Mouse (Mus musculus): Measurements from ENCODE around the gene Ccdc60.

Ccdc60 gene

GRCm38 (mm10) chr5:116271511-116272227 lies 17.1 kb downstream of the Ccdc60 start:
- DNase-seq (ENCODE audit: low spot score in 2 of 2) = no peak

GRCm38 (mm10) chr5:116269212-116270145 lies 19.3 kb downstream of the Ccdc60 start:
- DNase-seq (ENCODE audit: low spot score in 2 of 2) = no peak

GRCm38 (mm10) chr5:116262689-116263088 lies 26.1 kb downstream of the Ccdc60 start:
- no peak for DNase-seq (ENCODE audit: low spot score in 2 of 2)

- no peak for DNase-seq (ENCODE audit: low spot score in 2 of 2)
Measured at GRCm38 (mm10) chr5:116261944-116262343, 26.8 kb downstream of the Ccdc60 start.

- no peak for DNase-seq (ENCODE audit: low spot score in 2 of 2)
Measured at GRCm38 (mm10) chr5:116260356-116260755, 28.4 kb downstream of the Ccdc60 start.

- no peak for DNase-seq (ENCODE audit: low spot score in 2 of 2)
Measured at GRCm38 (mm10) chr5:116258321-116258860, 30.4 kb downstream of the Ccdc60 start.

- no peak for DNase-seq (ENCODE audit: low spot score in 2 of 2)
Measured at GRCm38 (mm10) chr5:116253914-116254313, 34.9 kb downstream of the Ccdc60 start.

GRCm38 (mm10) chr5:116252186-116252585 lies 36.6 kb downstream of the Ccdc60 start:
- no peak for DNase-seq (ENCODE audit: low spot score in 2 of 2)

- DNase-seq (ENCODE audit: low spot score in 2 of 2) = no peak
Measured at GRCm38 (mm10) chr5:116246642-116247041, 42.1 kb downstream of the Ccdc60 start.

- DNase-seq (ENCODE audit: low spot score in 2 of 2) = no peak
Measured at GRCm38 (mm10) chr5:116244476-116244875, 44.3 kb downstream of the Ccdc60 start.

- DNase-seq (ENCODE audit: low spot score in 2 of 2) = no peak
Measured at GRCm38 (mm10) chr5:116243622-116244021, 45.2 kb downstream of the Ccdc60 start.

- no peak for DNase-seq (ENCODE audit: low spot score in 2 of 2)
Measured at GRCm38 (mm10) chr5:116231841-116232643, 56.7 kb downstream of the Ccdc60 start.

GRCm38 (mm10) chr5:116228414-116228813 lies 60.4 kb downstream of the Ccdc60 start:
- DNase-seq (ENCODE audit: low spot score in 2 of 2) = no peak

GRCm38 (mm10) chr5:116224023-116224422 lies 64.8 kb downstream of the Ccdc60 start:
- no peak for DNase-seq (ENCODE audit: low spot score in 2 of 2)

GRCm38 (mm10) chr5:116221916-116222315 lies 66.9 kb downstream of the Ccdc60 start:
- no peak for DNase-seq (ENCODE audit: low spot score in 2 of 2)

- DNase-seq (ENCODE audit: low spot score in 2 of 2) = no peak
Measured at GRCm38 (mm10) chr5:116219288-116219687, 69.5 kb downstream of the Ccdc60 start.

GRCm38 (mm10) chr5:116212706-116213105 lies 76.1 kb downstream of the Ccdc60 start:
- no peak for DNase-seq (ENCODE audit: low spot score in 2 of 2)

- DNase-seq (ENCODE audit: low spot score in 2 of 2) = no peak
Measured at GRCm38 (mm10) chr5:116209378-116210091, 79.2 kb downstream of the Ccdc60 start.

GRCm38 (mm10) chr5:116208741-116209368 lies 79.9 kb downstream of the Ccdc60 start:
- DNase-seq (ENCODE audit: low spot score in 2 of 2) = no peak

- DNase-seq (ENCODE audit: low spot score in 2 of 2) = no peak
Measured at GRCm38 (mm10) chr5:116202692-116203091, 86.1 kb downstream of the Ccdc60 start.

GRCm38 (mm10) chr5:116194499-116194898 lies 94.3 kb downstream of the Ccdc60 start:
- DNase-seq (ENCODE audit: low spot score in 2 of 2) = no peak
